Mouse (Mus musculus): ENCODE data around the gene Ndrg4.

DNA sequence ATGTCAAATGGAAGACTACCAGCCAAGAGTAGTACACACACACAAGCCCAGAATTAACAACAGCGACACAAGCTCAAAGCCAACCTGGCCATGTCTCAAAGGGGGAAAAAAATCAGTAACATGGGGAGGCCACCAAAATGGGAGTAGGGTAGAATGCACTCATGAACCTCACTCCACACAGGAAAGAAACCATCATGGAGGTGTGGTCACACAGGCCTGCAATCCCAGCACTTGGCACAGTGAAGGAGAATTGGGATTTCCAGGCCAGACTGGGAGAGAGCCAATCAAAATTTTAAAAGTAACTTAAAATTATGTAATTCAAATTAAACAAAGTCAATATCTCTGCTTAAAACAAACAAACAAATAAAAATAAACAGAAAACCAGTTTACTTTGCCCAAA, 75.1 kb downstream of the Ndrg4 start:
- TF ChIP-seq CTCF (IDR thresholded peaks at IDR 0.05), result no peak
- no peak for TF ChIP-seq EP300 (IDR thresholded peaks at IDR 0.05)

Data from lung, postnatal 0 days (tissue).